Mouse (Mus musculus) ovary, postnatal 14 days (tissue): ENCODE results near the gene Jazf1.

ENCODE experiments used
- DNase-seq: peaks from one replicate; pipeline ENCODE4 v3.0.0; 2022; ENCODE audit warnings: low spot score

Gene Jazf1

GRCm38 (mm10) chr6:52955304-52955703 lies 113.1 kb downstream of the Jazf1 start:
- no peak for DNase-seq

DNA sequence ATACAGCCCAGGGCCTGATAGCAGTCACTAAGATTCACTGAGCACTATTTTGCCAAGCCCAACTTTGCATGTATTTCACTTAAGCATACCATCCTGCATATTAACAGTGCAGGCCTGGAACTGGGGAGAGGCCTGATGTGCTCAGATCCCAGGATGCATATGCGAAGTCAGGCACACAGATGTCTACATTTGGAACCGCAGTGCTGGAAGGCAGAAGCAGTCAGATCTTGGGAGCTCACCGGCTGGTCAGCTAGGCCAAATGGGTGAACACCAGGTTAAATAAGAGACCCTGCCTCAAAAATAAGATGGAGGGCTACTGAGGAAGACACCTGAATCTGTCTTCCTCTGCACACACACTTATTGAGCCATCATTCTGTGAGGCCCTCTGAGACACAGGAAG lies 113.6 kb downstream of the Jazf1 start:
- DNase-seq: no peak

GRCm38 (mm10) chr6:52954441-52954840 lies 114.0 kb downstream of the Jazf1 start:
- DNase-seq: no peak

DNA sequence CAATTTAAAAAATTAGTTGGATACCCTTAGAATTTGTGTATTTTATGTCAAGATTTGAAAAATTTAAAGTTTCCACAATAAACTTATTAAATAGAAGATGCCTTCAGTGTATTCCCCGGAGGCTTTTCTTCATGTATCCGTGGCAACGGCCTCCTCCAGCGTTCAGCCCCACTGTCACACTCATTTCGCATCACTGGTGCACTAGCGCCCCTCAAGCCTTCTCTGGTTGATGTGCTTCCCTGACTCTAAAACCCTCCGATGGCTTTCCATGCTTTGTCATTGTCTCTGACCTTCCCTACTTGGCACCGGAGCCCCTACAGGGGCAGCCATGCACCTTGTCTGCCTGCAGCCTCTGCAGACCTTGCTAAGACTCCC lies 115.9 kb downstream of the Jazf1 start:
- DNase-seq: no peak

GRCm38 (mm10) chr6:52951871-52952525 lies 116.4 kb downstream of the Jazf1 start:
- no peak for DNase-seq

DNA sequence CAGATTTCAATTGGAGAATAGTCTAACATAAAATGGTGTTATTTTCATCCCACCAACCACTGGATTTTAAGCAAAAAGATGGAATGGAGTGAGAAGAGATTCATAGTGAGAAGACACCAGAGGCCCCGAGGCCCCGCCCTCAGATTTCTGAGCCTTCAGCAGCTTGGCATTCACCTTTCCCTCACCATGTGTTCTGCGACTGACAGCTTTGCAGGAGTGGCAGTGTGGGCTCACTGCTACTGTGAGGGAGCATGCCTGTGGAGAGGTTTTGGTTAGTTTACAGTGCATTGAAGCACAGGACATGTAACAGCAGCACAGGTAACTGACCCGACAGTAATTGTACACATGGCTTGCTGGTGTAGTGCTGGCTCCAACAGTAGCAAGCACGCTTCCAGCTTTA lies 118.1 kb downstream of the Jazf1 start:
- no peak for DNase-seq

DNA sequence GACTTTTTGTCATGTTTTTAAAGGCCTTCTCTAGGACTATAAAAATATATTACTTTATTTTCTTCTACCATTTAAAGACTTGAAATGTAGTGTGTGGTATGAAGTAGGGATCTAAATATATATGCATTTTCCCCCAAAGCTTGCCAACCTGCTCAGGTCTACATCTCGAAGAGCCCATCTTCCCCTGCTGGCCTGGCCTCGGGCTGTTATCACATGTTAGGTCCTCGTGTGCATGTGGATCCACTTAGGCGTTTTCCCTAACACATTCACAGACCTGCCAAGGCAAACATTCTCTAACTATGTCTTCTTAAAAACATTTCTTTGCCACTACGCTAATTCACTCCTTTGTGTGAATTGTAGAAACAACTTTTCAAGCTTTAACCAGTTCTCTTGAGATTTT lies 125.9 kb downstream of the Jazf1 start:
- no peak for DNase-seq

GRCm38 (mm10) chr6:52942101-52942500 lies 126.3 kb downstream of the Jazf1 start:
- DNase-seq: no peak

DNA sequence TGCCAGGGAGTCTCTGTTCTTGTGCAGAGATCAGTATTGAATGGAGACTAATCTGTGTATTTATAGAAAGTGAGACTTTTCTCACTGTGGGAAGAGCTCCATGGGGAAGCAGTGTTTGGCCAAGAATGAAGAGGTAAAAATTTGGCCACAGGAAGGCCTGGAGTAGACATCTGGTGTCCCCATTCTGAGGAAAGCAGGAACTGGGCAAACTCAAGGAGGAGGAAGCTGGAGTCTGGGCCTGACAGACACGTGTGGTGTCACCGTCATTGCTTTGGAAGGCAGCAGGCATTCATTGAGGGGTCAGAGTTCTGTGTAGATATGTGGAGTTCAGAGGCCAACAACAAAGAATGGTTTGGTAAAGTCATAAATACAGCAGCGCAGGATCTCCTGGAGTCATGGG lies 130.5 kb downstream of the Jazf1 start:
- no peak for DNase-seq

DNA sequence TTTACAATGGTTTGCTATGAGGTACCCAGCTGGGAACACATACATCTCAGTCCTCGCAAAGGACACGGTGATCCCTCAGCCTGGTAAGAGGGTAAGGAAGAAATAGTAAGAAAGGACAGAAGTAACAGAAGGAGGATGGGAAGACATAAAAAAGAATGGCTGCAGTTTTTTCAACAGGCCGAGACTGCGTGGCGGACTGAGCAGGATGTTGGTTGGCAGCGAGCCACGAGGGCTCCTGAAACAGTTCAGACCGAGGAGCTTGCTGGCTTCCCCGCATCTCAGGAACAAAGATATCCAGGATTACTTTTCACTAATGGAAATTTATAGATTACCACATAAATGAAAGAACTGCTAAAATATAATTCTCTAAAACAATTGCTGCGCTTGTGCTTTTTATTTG lies 131.4 kb downstream of the Jazf1 start:
- DNase-seq: peak; percentile 20

GRCm38 (mm10) chr6:52934021-52934420 lies 134.4 kb downstream of the Jazf1 start:
- no peak for DNase-seq

DNA sequence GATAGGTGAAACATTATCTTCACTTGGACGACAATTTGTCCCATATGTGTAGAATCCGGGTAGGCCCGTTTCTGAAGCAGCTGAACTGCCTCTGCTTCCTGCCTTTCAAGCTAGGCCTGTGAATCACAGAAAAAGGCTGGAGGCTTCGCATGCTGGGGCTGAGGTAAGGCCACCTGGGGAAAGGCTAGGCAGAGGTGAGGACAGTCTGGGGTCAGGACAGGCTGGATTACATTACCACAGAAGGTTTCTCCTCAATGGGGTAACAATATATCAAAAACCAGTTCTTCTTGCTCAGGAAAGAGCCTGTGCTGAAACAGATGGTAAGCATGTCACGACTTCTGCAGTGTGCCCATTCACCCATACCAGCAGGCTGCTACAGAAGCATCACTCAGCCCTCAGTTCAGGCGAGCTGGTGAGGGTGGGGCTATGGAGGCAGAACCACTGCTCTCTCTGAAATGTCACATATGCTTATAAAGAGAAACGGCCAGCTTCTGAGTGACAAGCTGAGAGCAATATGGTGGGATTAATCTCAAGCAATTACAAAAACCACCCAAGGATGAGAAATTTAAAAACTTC lies 135.7 kb downstream of the Jazf1 start:
- no peak for DNase-seq

GRCm38 (mm10) chr6:52929358-52929757 lies 139.1 kb downstream of the Jazf1 start:
- DNase-seq: no peak

- DNase-seq: no peak
Measured at GRCm38 (mm10) chr6:52926947-52927346, 141.5 kb downstream of the Jazf1 start.

DNA sequence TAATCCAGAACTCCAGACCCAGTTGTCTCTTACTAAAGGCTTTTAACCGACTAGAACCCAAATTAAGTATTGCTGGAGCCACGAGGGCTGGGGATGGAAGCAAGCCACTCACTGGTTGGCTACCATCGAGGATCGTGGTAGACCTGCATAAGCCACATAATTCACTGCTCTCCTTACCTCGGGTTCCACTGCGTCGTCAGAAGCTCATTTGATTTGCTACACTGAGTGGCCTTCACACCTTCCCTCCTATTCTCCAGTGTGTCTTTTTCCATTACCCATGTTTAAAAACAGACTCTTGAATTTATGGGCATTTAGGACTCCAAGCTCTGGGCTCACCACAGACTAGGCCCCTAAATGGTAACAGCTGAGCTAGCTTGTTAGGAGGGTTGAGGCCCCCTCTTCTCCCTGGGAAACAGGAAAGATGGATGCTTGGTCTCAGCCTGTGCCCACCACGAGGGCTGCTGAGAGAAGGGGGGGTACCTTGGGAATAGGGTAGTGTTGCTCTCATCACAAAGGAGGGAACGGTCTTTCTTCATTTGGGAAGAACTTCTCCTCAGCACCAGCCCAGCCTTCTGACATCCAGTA lies 142.9 kb downstream of the Jazf1 start:
- no peak for DNase-seq

- DNase-seq: no peak
Measured at GRCm38 (mm10) chr6:52921248-52921647, 147.2 kb downstream of the Jazf1 start.

DNA sequence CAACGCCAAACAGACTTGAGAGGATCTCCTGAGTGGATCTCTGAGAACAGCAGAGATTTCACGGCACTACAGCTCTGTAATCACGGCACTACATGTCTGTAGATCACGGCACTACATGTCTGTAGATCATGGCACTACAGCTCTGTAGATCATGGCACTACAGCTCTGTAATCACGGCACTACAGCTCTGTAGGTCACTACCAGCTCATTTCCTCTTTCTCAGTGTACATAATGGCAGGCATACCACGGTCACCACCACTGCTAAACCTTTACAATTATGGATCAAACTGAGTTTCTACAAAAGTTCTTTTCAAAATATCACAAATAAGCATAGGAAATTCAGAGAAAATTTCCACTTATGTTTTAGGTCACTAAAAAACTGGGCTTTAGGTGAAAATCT lies 147.7 kb downstream of the Jazf1 start:
- no peak for DNase-seq

- DNase-seq: no peak
Measured at GRCm38 (mm10) chr6:52919442-52919841, 149.0 kb downstream of the Jazf1 start.

DNA sequence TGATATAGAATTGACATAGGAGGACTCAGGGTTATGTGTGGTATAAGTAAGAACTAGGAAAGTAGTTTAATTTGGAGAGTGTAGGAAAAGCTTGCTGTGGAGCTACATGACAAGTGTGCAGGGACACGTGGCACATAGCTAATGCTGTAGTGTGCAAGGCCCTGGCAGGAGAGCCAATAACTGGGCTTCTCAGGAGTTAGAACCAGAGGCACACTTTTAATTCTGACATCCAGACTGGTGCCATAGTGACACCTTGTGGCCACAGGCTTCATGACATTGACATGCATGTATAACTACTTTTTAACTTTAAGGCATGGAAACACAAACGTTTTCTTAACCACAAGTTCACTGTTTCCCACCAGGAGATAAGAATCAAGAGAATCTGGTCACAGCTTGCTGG lies 149.5 kb downstream of the Jazf1 start:
- peak; percentile 58 for DNase-seq

DNA sequence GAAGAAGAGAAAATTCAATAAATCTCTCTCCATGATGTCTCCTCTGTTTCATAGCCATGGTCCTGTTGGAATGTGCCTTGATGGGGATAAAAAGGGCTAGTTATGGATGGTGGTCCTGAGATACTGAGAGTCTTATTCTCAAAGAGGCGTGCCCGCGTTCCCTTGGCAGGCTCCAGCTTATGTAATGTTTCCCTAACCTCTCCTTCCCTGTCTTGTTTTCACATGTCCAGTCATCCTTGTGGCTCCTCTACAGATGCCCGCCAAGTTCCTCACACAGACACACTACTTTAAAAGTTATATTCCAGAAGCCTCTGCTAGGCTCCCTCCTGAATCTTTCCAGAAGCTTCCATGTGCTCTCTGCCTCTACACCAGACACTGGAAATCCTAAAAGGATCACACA lies 151.0 kb downstream of the Jazf1 start:
- no peak for DNase-seq

DNA sequence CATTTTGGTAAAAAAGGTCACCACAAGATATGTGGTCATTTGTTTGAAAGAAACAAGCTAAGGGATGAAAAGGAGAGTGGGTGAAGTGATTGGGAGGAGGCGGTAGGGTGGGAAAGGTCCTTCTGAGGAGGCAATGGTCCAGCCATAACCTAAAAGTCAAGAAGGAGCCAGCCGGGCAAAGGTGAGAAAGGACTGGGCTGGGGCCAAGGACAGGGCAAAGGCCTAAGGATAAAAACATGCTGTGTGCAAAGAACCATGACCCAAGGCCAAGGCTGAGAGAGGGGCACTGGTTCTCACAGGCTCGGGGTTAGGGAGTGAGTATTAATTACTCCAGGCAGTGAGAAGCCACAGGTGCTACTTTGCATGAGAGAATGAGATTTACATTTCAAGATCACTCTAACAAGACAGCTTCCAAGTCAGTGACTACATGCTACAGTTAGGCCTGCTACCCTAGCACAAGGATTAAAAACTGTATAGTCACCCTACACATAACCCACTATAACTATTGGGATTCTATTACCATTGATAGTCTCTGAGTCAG lies 151.5 kb downstream of the Jazf1 start:
- no peak for DNase-seq

DNA sequence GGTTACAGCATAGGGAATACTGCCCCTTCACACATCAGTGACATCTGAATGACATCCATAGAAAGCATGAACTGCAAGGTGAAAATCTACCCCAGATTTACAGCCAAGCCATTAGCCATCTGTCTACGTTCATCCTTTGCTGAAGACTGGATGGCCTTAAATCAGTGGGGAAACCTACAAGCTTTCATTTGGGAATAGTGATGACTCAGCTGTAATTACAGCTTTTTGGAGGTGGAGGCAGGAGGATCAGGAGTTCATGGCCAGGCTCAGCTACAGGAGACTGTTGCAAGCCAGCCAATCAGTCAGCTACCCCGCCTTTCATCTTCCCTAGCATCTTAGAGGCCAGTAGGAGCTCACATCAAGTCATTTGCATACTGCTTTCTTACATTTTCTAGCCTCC lies 153.5 kb downstream of the Jazf1 start:
- DNase-seq: no peak

- no peak for DNase-seq
Measured at GRCm38 (mm10) chr6:52912143-52912918, 156.1 kb downstream of the Jazf1 start.
